Mouse (Mus musculus): ENCODE results near the gene Rnpc3.

DNA sequence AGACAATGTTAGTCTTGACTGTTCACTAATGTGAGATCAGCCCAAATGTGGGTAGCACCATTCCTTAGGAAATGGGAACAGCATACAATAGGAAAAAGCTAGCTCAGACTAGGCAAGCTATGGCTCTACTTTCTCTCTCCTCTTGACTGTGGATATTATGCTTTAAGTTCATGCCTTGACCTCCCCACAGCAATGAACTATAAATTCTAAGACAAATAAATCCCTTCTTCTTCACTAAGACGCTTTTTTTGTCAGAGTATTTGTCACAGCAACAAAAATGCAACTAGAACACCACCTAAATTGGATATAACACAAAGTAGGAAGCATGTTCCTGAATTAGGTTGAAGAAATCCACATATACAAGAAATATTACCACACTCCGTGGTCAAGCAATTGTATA is 23.4 kb downstream of the Rnpc3 start, which contains the start of gene Amy1:
- TF ChIP-seq CTCF (IDR thresholded peaks at IDR 0.05; ENCODE audit: low read depth): no peak
- no peak for TF ChIP-seq EP300 (IDR thresholded peaks at IDR 0.05; ENCODE audit: low read depth)

All from liver, embryonic 14.5 days (tissue).